Mouse (Mus musculus): ENCODE measurements around the gene Ppp1r2.

DNA sequence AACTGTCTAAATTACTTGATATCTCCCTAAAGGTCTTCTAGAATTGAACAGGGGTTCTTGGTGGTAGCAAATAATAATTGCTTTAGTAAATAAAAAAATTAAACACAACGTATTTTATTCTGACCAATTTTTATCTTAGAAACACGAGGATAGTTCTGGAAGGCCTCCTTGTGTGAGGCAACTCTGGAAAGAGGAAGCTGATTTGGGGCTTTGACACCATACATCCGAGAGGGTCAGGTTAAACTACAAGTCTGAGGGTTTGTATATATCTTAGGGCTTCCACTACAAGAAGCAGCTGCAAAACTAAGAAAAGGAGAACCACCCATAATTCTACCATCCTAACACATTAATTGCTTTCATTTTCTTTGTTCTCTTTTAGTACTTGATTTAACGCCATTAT lies 18.7 kb upstream of the Ppp1r2 start:
- TF ChIP-seq CTCF (IDR thresholded peaks at IDR 0.05) (no peak), EP300 (IDR thresholded peaks at IDR 0.05) (no peak)

Measured in lung, postnatal 0 days (tissue).